Mouse (Mus musculus) embryonic fibroblast, embryonic 13.5 days (primary cell): Measurements from ENCODE around the gene Tbc1d14.

Experiments
- CTCF ChIP-seq: IDR thresholded peaks from 2 replicates; pipeline ENCODE4 v1.5.1; 2011; ENCODE audit warnings: mild to moderate bottlenecking, control low read depth, low read length, moderate library complexity, borderline replicate concordance; ENCODE audit not compliant: insufficient read depth
- POLR2A ChIP-seq: IDR thresholded peaks from 2 replicates; pipeline ENCODE4 v1.6.1; 2011; ENCODE audit warnings: low read depth, mild to moderate bottlenecking, control low read depth, low read length, moderate library complexity

DNA sequence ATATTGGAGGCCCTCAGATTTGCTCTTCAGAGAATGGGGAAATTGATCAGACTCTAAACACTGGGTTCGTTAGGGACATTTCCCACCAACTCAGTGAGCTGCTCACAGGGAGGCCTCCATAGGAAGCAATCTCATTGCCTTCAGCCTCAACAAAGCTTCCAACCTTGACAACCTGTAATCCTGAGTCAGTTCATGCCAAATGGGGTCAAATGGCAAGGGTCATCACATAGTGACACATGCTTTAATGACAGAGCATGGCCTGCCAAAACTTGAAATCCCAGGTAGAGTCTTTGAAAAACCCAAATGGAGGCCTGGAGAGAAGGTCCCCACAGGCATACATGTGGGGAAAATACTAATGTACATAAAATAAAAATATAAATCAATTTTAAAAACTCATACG lies 66.2 kb downstream of the Tbc1d14 start:
- TF ChIP-seq POLR2A, result no peak
- TF ChIP-seq CTCF, result no peak
